Mouse (Mus musculus): ENCODE results near the gene 4930550L24Rik.

Gene 4930550L24Rik

DNA sequence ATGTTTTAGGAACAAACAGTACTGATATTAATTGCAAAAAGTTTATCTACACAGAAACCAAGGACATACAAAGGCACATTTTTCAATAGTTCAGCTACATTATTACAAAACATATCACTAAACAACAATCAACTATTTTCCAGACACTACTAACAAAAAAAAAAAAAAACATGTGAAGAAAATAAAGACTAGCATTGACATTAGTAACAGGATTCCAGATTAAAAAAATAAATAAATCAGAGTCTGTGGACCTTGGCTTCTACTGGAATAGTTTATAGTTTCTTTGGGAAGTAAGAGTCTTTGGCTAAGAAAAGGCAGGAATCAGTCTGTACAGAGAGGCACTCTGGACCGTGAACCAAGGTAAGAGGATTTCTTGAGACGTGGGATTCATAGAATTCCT lies at the start of gene 4930550L24Rik:
4930550L24Rik (plus strand) TSS at position 301 of the 400 bp plus-strand sequence.
- DNase-seq (ENCODE audit: low read depth, low spot score) = no peak

DNA sequence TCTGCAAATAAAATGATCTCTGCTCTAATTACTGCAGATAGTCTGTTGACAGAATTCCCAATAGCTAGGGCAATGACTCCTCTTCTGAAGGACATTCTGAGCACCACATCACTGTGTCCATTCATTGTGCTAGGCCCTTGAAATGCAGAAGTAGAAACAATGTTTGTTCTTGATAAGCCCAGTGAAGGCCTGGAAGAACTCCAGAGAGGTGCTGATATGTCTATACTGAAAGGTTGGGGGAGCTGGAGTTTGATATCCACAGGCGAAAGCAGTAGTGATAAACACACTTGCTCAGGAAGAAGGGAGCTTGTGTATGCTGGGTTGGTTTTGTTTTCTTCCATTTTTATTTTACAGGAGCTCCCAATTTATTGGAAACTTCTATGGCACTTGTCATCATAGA lies 8.4 kb upstream of the 4930550L24Rik start:
- no peak for DNase-seq (ENCODE audit: low read depth, low spot score)

DNA sequence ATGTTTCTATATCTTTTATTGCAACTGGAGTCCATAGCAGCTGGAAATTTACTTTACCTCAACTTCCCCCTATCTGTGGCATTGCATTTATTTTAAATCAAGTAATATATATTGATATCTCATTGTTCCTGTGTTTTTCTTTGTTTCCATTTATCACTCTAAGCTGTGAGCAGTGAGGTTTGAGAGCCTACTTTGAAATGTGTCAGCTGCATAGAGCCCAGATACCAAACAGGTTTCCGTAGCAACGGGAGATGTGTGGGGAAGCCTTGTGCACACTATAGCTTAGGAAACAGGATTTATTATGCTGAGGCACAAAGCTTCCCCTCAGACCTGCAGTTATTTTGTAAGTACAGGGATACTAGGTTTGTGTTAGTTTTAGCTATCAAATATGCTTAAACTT lies 58.8 kb downstream of the 4930550L24Rik start:
- DNase-seq (ENCODE audit: low read depth, low spot score) = peak; percentile 41

All from mesoderm, embryonic 11.5 days (tissue).